Mouse (Mus musculus): Measurements from ENCODE around the gene Pygb.

GRCm38 (mm10) chr2:150803035-150803434 is 16.5 kb downstream of the Pygb start:
- peak; percentile 75 for TF ChIP-seq CTCF (IDR thresholded peaks at IDR 0.05; ENCODE audit: low read depth)
- no peak for TF ChIP-seq EP300 (optimal IDR thresholded peaks at IDR 0.05)

Data from stomach, postnatal 0 days (tissue).